Comparison of ENCODE assay signal across 1 mouse cellular context in genomic region chr2:152373547-152373946, GRCm38 (mm10).
TF ChIP-seq lines count a peak whose summit lies in the region.

No protein-coding gene starts in this region.

TF ChIP-seq in MEL, 35 proteins besides CTCF, POLR2A, EP300 and RAD21:
- TF ChIP-seq TAL1 (IDR thresholded peaks at IDR 0.05; ENCODE audit: low read length) (peak; percentile 39; the same call in 1 of the 2 replicates), E2F4 (IDR thresholded peaks at IDR 0.05; ENCODE audit: borderline replicate concordance, low read depth, low read length) (no peak), USF1 (IDR thresholded peaks at IDR 0.05; ENCODE audit: low read depth, low read length) (no peak), ZMIZ1 (IDR thresholded peaks at IDR 0.05; ENCODE audit: low read depth, low read length) (no peak), CHD1 (IDR thresholded peaks at IDR 0.05; ENCODE audit: low read depth, low read length) (no peak), GABPA (IDR thresholded peaks at IDR 0.05; ENCODE audit: low read depth, low read length) (peak; percentile 83), MYB (IDR thresholded peaks at IDR 0.05; ENCODE audit: low read depth, low read length) (no peak), POLR2AphosphoS5 (IDR thresholded peaks at IDR 0.05; ENCODE audit: borderline replicate concordance, low read depth, low read length) (no peak), CHD2 (IDR thresholded peaks at IDR 0.05; ENCODE audit: low read length) (no peak), MYC (IDR thresholded peaks at IDR 0.05; ENCODE audit: low read depth, low read length) (peak; percentile 83), TCF12 (IDR thresholded peaks at IDR 0.05; ENCODE audit: low read depth, low read length) (peak; percentile 53; the same call in 1 of the 2 replicates), BHLHE40 (IDR thresholded peaks at IDR 0.05; ENCODE audit: borderline replicate concordance, low read depth, low read length) (peak; percentile 62; the same call in 1 of the 2 replicates), SIN3A (IDR thresholded peaks at IDR 0.05; ENCODE audit: low read length) (peak; percentile 70; the same call in 1 of the 2 replicates), ZC3H11A (IDR thresholded peaks at IDR 0.05; ENCODE audit: low read depth, low read length) (no peak), JUND (IDR thresholded peaks at IDR 0.05; ENCODE audit: low read depth, low read length) (no peak), UBTF (IDR thresholded peaks at IDR 0.05; ENCODE audit: borderline replicate concordance, insufficient read depth, low read depth, low read length) (no peak), GATA1 (IDR thresholded peaks at IDR 0.05; ENCODE audit: low read depth, low read length) (peak; percentile 74), ZKSCAN1 (IDR thresholded peaks at IDR 0.05; ENCODE audit: low read depth, low read length) (no peak; the same call in 1 of the 2 replicates), HCFC1 (IDR thresholded peaks at IDR 0.05; ENCODE audit: low read depth, low read length) (0 out of 2 replicates have a peak, but pooled peaks have one; percentile 18), POLR2AphosphoS2 (IDR thresholded peaks at IDR 0.05; ENCODE audit: low read length) (no peak), TBP (IDR thresholded peaks at IDR 0.05; ENCODE audit: low read depth, low read length) (peak; percentile 69), USF2 (IDR thresholded peaks at IDR 0.05; ENCODE audit: borderline replicate concordance in 1 of 2, insufficient read depth in 1 of 2, low read depth in 1 of 2, low read length in 2 of 2) (no peak), MXI1 (IDR thresholded peaks at IDR 0.05; ENCODE audit: low read depth, low read length) (peak; percentile 71), ZNF384 (IDR thresholded peaks at IDR 0.05; ENCODE audit: low read depth, low read length) (peak; percentile 96), MEF2A (IDR thresholded peaks at IDR 0.05; ENCODE audit: extremely low read depth, insufficient replicate concordance, low read depth, low read length, poor library complexity, severe bottlenecking) (no peak), NELFE (IDR thresholded peaks at IDR 0.05; ENCODE audit: low read depth, low read length) (no peak), ELF1 (IDR thresholded peaks at IDR 0.05; ENCODE audit: low read depth, low read length) (no peak), MAX (IDR thresholded peaks at IDR 0.05; ENCODE audit: low read length) (peak; percentile 88), NRF1 (IDR thresholded peaks at IDR 0.05; ENCODE audit: insufficient read depth, low read depth, low read length, poor library complexity, severe bottlenecking) (peak; percentile 56), ETS1 (IDR thresholded peaks at IDR 0.05; ENCODE audit: low read depth, low read length) (peak; percentile 92), MAFK (IDR thresholded peaks at IDR 0.05; ENCODE audit: borderline replicate concordance, low read depth, low read length) (0 out of 2 replicates have a peak, but pooled peaks have one; percentile 57)
